Mouse (Mus musculus) naive thymus-derived CD4-positive, alpha-beta T cell, adult 2 months (primary cell): ENCODE results near the gene Akap2.

Source experiments
- DNase-seq: peaks from one replicate; pipeline ENCODE4 v3.0.0-alpha.2; 2011; ENCODE audit warnings: low read depth

The Akap2 gene

DNA sequence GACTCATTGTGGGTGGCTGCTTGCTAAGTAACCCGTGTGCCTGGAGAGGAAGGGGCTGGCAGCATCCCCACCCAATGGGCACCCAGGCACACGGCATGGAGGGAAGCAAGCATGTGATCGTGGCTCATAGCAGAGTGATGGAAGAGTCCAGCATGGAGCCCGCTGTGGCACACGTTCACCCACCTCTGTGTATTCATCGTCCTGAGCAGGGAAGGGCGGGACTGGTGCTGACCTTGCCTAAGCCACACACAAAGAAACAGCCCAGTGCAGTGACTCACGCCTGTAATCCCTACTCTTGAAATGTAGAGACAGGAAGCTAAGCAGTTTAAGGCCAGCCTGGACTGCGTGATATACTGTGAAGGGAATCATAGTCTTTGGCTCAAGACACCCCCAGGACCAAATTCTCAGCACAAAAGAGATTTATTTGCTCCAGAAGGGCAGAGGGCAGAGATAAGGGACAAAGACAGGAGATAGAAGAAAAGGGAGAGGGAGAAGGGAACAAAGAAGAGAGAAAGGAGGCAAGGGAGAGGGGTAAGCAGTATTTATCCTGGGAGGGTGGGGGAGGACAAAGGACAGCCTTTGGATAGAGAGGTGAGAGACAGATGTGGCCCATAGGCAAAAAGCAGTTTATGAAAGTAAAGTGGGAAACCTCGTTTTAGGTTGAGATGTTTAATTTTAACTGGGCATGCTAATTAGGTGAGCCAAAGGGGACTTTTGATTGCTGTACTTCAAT is 81.0 kb downstream of the Akap2 start:
- DNase-seq = no peak

DNA sequence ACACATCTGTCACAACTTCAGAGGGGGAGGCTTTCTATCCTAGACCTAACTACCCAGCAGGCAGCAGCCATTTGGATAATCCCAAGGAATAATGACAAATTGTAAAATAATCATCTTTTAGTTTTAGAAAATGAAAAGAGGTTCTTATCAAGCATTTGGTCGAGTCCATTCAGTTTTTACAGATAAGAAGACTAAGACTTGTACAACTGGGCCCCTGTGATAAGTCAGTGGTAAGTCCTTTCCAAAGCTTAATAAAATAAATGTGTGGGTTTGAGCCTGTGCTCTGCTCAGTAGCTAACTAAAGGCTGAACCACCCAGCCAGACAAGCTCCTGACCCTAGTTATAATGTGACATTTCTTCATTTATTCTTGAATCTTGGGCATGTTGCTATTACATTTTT is 81.8 kb downstream of the Akap2 start:
- no peak for DNase-seq

DNA sequence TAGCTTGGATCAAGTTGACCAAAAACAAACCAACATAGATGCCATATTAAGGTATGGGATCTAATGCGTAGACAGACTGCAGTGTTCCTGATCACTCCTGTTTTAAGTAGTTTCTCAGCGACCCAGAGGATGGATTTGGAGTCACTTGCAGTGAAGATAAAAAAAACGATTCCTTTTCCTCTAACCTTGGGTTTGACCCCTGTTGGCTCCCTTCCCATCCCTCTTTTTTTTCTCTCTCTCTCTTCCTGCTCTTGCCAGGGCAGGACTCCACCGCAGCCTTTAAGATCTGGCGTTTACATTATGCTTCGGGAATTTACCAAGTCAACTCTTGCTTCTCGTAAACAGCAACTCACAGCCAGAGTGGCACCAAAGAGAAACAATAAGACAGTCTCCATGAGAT is 83.8 kb downstream of the Akap2 start:
- no peak for DNase-seq

DNA sequence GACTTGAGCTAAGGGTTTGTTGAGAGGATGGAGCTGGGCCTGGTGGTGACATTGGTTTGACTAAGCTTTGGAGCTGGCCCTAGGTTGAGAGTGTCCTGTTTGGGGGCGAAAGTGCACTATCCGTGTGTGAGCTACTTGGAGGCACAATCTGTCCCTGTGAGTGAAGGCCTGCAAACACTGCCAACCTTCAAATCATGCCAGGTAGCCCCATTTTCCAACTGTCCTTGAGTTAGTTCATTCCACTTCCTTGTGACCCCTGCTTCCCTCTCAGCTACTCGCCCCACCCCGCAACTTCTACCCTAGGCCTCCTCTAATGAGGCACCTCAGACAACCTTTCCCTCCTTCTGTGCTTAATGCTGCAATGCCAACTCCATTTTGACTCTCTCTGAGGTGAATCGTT is 84.5 kb downstream of the Akap2 start:
- DNase-seq = no peak

DNA sequence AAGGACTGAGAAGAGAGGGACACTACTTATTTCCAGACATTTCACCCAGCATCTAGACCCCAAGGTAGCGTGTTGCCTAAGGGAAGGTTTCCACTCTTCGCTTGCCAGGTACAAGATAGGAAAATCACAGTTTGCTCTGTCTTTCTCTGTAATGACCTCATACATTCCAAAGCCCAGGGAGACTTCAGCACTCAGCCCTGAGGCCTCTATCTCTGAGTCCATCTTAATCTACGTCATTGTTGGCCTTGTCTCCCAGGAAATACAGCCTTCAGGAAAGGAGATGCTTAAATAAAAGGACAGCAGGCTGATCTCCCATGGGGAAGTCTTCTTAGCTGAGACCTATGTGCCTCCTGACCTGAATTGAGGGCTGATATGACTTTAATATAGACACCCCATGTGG is 85.0 kb downstream of the Akap2 start:
- no peak for DNase-seq

DNA sequence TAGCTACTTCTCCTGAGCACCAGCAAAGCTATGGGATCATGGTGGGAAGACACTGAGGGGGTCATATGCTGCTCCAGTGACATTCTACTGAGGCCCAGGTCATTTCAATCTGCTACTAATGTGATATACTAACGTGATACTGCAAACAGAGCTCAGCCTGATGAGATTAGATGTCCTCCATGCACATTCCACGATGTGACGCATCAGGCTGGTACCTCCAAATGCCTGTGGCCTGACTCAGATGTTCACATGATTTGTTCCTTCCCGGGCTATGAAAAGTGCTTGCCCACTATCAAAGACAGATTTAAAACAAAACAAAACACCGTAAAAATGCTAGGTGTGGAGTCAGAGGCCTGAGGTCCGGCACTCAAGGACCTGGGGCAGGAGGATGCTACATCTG is 87.4 kb downstream of the Akap2 start:
- no peak for DNase-seq

DNA sequence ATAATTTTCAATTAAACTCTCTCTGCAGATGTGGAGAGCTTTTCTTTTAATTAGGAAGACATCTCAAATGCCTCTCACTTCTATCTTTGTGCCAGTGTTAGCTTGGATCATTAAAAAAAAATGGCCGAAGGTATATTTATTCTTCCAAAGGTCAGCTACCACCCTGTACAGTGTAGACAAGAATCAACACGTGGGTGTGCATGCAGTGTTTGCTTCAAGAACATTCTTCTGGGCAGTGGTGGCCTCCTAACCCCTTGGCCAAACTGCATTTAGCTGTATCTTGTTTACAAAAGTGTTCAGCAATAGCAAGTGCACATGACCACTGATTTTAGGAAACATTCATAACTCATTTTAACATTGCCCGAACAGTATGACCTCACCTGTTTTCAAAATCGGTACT is 92.0 kb downstream of the Akap2 start:
- no peak for DNase-seq

DNA sequence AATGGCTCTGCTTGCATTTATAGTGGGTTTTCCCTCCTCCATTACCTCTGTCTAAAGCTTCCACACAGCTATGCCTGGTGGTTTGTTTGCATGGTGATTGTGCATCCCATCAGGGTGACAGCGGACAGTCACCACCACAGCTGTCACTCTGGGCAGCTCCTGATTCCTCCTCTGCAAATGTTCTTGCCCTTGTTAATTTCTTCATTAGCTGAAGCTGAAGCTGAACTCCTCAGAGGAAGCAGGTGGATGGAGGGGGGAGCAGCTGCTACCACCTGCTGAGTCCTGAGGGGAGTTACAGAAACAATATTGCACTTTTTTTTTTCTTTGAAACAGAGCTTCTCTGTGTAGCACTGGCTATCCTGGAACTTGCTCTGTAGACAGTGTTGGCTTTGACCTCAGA is 94.6 kb downstream of the Akap2 start:
- DNase-seq = peak; percentile 14

DNA sequence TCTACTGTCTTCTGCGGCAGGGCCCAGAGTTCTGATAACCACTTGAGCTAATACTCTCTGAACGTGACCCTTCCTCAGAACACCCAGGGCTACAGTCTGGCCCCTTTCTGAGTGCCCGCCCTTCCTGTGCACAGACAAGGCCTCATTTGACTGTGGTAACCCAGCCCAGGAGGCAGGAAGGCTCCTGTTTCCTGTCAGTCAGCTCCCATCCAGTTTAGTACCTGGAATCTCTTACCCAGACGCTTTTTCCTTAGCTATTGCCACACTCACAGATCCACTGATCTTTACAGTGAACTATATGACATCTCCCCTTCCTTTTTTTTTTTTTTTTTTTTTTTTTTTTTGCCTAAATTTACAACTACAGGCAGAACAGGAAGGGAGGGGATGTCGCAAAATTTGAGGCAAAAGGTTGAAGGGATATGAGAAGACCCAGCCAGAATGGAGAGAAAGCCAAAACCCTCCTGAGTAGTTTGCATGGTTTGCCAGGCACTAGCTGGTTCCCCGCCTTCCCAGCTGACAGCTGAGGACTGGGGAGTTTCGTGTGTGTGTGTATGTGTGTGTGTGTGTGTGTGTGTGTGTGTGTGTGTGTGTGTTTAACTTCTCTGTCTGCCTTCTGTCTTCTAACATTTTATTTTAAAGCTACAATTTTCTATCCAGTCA is 95.6 kb downstream of the Akap2 start:
- DNase-seq = no peak

DNA sequence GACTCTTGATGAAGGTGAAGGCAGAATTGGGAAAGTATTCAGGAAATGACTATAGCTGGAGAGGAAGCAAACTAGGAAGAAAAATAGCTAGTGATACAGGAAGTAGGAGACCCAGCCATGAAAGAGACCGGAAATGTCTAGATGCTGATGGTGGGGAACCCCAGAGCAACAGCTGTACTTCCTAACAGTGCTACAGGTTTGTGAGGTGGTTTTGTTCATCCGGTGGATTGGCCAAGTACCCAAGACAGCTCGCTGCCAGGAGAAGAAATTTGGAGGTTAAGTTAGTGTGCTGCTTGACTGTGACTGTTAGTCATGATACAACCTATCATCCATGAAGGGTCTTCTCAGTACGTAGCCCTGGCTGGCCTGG is 96.1 kb downstream of the Akap2 start:
- DNase-seq = peak; percentile 88

DNA sequence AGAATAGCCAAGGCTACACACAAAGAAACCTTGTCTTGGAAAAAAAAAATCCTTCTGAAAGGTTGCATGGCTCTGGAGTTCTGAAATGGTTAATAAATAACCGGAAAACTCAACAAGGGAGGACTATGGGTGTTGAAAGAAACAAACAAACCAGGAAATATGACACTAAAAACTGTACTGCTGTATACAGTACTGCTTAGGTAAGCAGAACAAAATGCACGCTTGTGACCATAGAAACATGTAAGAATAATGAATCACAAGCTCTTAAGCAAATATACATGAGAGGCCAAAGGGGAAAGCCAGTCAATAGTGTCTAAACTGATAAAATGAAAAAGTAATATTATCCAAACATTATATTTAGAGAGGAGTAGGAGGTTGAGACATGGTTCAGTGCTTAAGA is 97.9 kb downstream of the Akap2 start:
- DNase-seq = no peak

DNA sequence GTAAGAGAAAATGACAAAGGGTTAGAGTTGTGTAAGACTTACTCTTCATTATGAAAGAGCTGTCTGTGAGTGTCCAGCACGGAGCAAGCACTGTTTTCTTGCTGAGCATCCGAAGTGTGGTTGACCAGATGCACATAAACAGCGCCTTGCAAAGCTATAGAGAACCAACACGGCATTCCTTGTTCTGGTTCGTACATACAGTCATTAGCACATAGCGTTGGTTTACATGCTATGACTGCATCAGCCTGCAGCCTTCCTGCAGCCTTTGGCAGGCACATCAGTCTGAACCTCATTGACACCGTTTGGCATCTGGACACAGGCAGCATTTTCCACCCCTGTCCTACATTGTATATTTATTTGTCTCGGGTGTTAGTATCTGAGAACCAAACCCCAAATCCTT is 98.7 kb downstream of the Akap2 start:
- no peak for DNase-seq

DNA sequence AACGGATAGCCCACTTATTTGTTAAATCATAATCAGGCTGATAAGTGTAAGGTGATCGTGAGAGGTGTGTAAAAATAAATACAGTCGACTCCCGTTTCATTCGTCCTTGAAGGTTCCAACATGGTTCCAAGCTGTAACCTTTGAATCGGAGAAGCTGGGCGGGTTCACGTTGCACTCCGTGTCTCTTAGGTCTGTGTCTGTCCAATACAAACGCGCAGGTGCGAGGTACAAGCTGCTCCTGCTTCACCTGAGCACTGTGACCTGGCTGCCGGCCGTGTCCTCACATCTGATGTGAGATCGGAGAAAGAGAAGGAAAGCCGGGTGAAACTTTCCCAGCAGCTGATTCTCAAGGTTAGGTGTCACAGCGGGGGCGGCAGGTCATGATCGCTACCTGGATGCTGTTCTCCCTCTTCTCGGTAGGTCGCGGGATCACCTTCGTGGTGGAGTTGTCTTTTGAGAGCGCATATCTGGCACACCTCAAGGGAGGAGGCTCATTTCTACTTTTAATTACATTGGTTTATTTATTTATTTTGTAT is 103.5 kb downstream of the Akap2 start:
- no peak for DNase-seq

DNA sequence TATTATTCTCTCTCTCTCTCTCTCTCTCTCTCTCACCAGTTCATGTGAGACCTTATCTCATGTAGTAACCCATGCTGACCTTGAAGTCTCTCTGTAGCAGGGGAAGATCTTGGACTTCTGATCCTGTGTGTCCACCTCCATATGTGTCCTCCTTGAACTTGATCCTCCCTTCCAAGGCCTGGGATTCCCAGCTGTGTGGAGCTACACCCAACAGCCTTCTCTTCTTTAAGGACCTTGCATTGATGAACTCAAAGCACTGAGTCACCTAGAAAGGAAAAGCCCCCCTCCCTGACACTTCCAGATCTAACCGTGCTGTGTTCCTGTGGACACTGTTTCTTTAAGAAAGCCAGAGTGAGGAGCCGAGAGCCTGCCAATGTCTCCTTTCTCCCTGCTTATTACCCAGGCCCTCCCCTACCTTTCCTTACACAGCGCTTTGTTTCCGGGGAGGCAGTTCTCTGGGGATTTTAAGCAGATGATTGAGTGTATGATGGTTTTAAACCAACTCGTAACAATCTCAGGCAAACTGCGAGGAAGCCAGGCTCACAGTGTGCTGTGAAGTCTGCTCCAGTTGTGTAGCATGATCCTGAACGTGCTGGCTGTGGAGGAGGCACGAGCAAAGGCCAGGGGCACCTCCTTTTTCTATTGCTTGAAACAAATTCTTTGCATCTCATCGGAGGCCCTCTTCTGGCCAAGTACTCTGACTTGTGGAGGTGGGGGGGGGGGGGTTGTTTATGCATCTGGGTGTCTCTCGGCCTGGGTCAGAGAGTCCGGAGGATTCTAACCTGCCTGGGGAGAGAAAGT is 104.3 kb downstream of the Akap2 start:
- DNase-seq = no peak

DNA sequence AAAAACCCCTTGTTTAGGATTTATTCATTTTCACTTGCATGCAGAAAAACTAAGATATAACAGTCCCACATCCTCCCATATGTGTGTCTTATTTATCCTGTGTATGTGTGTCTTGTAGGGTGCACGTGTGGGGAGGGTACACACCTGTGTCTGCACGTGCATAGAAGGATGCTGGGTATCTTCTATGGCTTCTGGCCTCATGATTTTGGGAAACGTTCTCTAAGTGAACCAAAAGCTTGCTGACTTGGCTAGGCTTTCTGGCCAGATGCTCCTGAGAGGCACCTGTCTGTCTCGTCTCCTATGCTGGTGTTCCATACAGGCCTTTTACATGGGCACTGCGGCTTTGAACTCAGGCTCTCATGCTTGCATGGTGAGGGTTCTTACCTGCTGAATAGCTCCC is 105.2 kb downstream of the Akap2 start:
- DNase-seq = no peak

DNA sequence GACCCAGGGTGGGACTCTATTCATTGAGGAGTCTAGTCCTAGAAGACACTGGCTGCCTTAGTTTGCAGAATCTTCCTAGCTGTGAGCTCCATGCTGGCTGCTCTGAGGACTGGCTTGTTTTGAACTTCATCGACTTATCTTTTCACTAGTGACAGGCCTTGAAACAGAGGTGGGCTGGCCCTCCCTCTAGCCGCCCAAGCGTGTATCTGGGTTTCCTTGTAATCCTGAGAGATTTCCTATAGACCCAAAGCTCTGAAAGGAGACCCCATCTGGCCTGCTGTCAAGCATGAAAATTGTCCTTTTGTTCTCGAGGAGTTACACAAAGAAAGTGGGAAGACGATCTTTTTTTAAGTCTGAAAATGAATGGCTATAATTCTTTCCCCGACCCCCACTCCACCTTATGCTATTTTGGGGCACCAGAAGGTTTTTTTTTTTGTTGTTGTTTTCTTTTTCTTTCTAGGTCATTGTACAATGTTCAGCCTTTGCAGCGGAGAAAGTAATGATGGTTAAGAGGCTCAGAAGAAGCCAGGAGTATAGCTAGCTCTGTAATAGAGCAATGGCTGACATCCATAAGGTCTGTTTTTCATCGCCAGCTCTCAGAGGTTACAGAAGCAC is 107.3 kb downstream of the Akap2 start:
- DNase-seq = no peak

DNA sequence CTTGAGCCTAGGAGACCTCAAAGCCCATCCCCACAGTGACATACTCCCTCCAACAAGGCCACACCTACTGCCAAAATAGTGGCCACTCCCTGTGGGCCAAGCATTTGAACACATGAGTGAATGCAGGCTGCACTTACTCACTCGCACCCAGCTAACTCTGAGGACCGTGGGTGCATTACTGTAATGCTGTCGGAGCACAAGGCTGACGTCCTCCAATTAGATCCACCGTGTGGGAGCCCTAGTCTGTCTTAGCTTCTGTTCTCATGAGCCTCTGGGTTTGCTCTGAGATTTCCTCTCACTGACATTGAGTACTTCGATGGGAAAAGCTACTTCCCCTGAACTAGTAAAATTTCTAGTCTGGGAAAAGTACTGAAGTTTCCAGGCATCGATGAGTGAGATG is 108.8 kb downstream of the Akap2 start:
- no peak for DNase-seq

DNA sequence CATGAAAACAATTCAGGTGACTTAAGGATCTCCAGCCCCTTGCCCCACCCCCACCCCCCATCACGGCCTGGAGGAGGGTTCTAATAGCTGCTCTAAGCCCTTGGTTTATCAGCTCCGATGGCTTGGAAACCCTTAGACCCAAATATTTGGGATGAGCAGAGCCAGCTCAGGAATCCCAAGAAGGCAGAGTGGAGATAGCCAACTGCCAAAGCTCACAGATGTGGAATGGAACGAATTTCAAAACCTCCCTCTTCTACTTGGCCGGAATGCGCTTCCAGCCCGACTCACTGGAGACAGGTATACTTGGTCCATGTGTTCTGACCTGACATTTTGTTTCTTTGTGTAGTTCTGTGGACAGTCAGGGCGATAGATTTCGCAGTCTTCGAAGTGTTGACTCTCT is 111.7 kb downstream of the Akap2 start:
- DNase-seq = no peak

DNA sequence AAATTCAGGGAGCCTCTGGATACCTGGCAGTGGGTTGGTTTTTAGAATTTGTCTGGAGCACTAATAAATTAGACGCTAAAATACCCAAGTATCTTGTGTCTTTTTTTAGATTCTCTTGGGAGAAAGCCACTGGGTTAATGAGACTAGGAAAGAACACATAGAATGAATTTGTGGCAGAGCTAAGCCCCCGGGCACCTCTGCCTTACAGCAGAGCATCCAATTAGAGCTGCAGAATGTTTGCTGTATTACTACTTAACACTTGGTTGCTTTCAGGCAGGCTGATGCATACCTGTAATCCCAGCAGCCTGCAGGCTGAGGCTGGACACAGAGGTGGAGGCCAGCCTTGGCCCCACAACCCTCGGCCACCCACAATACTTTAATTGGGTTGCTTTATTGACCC is 112.3 kb downstream of the Akap2 start:
- DNase-seq = no peak

DNA sequence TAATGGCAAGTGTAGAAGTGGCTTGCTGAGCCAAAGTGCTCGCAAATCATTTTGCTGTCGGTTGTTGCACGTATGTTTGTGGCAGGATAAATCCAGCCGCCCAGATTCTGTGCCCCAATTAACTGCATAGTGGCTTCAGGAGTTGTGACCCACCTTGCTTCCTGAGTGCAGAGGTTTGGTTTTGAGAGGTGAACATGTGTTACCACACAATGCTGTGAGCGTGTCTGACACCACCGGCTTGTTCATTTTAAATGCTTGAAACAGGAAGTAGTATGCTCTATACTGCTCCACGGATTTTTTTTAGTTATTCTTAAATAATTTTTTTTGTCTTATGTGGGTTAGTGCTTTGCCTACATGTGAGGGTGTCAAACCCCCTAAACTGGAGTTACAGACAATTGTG is 114.9 kb downstream of the Akap2 start:
- DNase-seq = peak; percentile 55

DNA sequence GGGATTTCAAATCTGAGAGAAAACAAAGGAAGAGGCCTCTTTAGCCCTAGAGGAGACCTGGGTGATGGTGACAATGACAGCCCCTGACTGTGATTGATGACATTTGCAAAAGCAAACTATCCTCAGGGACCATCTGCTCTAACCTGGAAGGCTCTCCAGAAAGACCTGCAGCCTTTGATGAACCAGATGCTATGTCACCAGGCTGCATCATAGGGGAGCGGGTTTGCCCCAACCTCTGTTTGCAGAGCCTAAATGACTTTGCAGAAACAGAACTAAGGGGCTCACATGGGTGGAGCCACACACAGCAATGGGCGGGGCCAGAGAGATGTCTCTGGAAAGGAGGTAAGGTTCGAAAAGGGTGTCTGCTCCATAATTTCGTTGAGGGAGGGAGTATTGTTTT is 115.6 kb downstream of the Akap2 start:
- no peak for DNase-seq

DNA sequence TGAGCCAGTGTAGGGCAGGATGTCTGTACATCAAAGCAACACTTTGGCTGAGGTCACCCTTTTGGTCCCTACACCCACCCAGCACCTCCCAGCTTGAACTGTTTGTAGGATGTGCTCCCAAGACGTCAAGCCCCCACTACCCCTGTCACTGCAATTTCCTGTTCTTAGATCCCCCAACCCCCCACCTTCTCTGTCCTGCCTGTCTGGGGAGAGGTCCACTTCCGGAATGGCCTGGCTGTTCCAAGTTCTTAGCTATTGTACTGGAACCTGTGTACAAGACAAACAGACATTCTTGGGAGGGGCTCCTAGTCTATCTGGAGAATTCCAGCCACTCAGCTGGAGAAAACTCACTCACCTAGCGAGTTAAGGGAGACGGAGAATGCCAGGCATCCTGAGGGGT is 116.7 kb downstream of the Akap2 start:
- DNase-seq = peak; percentile 64

DNA sequence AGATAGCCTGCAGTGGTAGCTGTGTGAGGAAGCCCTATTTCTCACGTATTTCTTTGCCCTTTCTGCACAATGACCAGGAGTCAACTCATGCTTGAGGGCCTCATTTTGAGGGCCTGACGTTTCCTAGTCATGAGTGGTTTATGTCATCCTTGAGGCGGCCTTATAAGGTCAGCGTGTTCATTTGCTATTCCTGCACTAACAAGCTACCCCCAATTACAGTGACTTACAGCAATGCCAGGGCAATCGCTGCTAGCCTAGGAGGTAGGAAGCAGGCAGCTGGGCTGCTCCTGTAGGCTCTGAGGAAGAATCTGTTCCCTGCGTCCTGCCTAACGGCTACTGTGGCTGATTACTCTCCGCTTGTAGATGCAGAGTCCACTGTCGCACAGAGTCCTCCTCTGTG is 119.6 kb downstream of the Akap2 start:
- DNase-seq = no peak
